Mouse (Mus musculus) hindbrain, postnatal 0 days (tissue): ENCODE results near the gene Gm17490. TPM values are rescaled to one million over a fixed set of nuclear protein-coding genes. Genes with fewer than 3 reads are reported as not detected.

Experiments used
- ATAC-seq: fragments of 200-750 bp; cut with Nextera tagmentation; 2 replicates; pipeline ENCODE4 v1.8.0; 2017; ENCODE audit warnings: mild to moderate bottlenecking, moderate TSS enrichment, moderate library complexity
- DNase-seq: peaks from one replicate; pipeline ENCODE4 v3.0.0-alpha.2; 2015; ENCODE audit warnings: low spot score
- H3K27ac ChIP-seq: fragments of 300-500 bp; sonication (generic); 2 replicates; pipeline ENCODE4 v1.5.1; 2014; ENCODE audit warnings: mild to moderate bottlenecking
- H3K27me3 ChIP-seq: fragments of 300-500 bp; sonication (generic); 2 replicates; pipeline ENCODE4 v1.6.1; 2014; ENCODE audit warnings: low read length, mixed read lengths; ENCODE audit not compliant: insufficient read depth
- H3K36me3 ChIP-seq: fragments of 300-500 bp; sonication (generic); 2 replicates; pipeline ENCODE4 v1.6.1; 2014; ENCODE audit warnings: low read length, mixed read lengths; ENCODE audit not compliant: insufficient read depth
- H3K4me1 ChIP-seq: fragments of 300-500 bp; sonication (generic); 2 replicates; pipeline ENCODE4 v1.6.1; 2014; ENCODE audit warnings: antibody characterized with exemption, low read length, mixed read lengths; ENCODE audit not compliant: insufficient read depth
- H3K4me2 ChIP-seq: fragments of 300-500 bp; sonication (generic); 2 replicates; pipeline ENCODE4 v1.6.1; 2014; ENCODE audit warnings: low read depth, mild to moderate bottlenecking, low read length, moderate library complexity, mixed read lengths
- H3K4me3 ChIP-seq: fragments of 300-500 bp; sonication (generic); 2 replicates; pipeline ENCODE4 v1.5.1; 2014; ENCODE audit warnings: low read length
- H3K9ac ChIP-seq: fragments of 300-500 bp; sonication (generic); replicated peaks from 2 replicates; pipeline ENCODE4 v1.6.1; 2014; ENCODE audit warnings: mild to moderate bottlenecking, low read length, moderate library complexity, mixed read lengths
- H3K9me3 ChIP-seq: fragments of 300-500 bp; sonication (generic); 2 replicates; pipeline ENCODE4 v1.6.1; 2016; ENCODE audit warnings: low read length, mixed read lengths
- CTCF ChIP-seq: IDR thresholded peaks from 2 replicates; pipeline ENCODE4 v1.5.1; 2016; ENCODE audit warnings: antibody characterized with exemption, control low read depth, low read depth
- WGBS: fragments of 180-500 bp; shearing (Covaris S2); extraction: QIAGEN DNeasy Blood & Tissue Kit; methylation state at CpG from one replicate; pipeline ENCODE4 v1.1.7; 2014; 5-methylcytosine and 5-hydroxymethylcytosine counted together
- polyA plus RNA-seq: library from polyadenylated mRNA; unstranded; fragments of >200 nt; fragmentation: Nextera tagmentation; extraction: Ambion mirVana; gene quantifications from 2 replicates; pipeline ENCODE4 v1.2.1, GENCODE M21; 2015
- total RNA-seq: library from RNA; depleted of rRNA; stranded (reverse); fragments of >200 nt; gene quantifications from 2 replicates; pipeline ENCODE4 v1.2.3, GENCODE M21; 2014

Gm17490 gene
- total and polyA plus RNA-seq, 2 experiments from 2014 or later, result not detected

- 84% methylated on average over 3 of the region's 3 CpGs for WGBS
- Histone ChIP-seq H3K36me3 (no peaks in the 10 kb centered on the region), H3K27me3 (no peaks in the 10 kb centered on the region)
These were observed 26.1 kb upstream of the Gm17490 start for GRCm38 (mm10) chr2:11652196-11652595.

GRCm38 (mm10) chr2:11651476-11651875 lies 25.4 kb upstream of the Gm17490 start:
- Histone ChIP-seq H3K27me3 (no peaks in the 10 kb centered on the region), H3K36me3 (no peaks in the 10 kb centered on the region), H3K9me3 (no peaks in the 10 kb centered on the region), H3K4me1 (no peaks in the 10 kb centered on the region), H3K4me3 (no peak overlapping the region), H3K27ac (no peak overlapping the region), H3K4me2 (no peak overlapping the region), H3K9ac (no peak overlapping the region)
- TF ChIP-seq CTCF, result no peak
- DNase-seq (no peak), ATAC-seq (no peak)
- 53% methylated on average over 3 of the region's 3 CpGs for WGBS

More at GRCm38 (mm10) chr2:11652196-11652595, 26.1 kb upstream of the Gm17490 start:
- Histone ChIP-seq H3K9ac (no peak overlapping the region), H3K27ac (no peak overlapping the region), H3K4me2 (no peak overlapping the region), H3K9me3 (no peaks in the 10 kb centered on the region), H3K4me1 (no peaks in the 10 kb centered on the region), H3K4me3 (no peak overlapping the region)
- ATAC-seq (no peak), DNase-seq (no peak)
- TF ChIP-seq CTCF, result no peak

GRCm38 (mm10) chr2:11645297-11645696 lies 19.2 kb upstream of the Gm17490 start:
- H3K27ac ChIP-seq, result no peak overlapping the region
- H3K9me3 ChIP-seq, result no peaks in the 10 kb centered on the region
- H3K36me3 ChIP-seq, result no peaks in the 10 kb centered on the region
- H3K4me2 ChIP-seq, result no peak overlapping the region
- TF ChIP-seq CTCF, result no peak
- H3K4me1 ChIP-seq, result no peaks in the 10 kb centered on the region
- ATAC-seq (no peak), DNase-seq (no peak)
- H3K4me3 ChIP-seq, result no peak overlapping the region
- H3K27me3 ChIP-seq, result no peaks in the 10 kb centered on the region
- WGBS, result 89% methylated on average over 2 of the region's 2 CpGs
- no peak overlapping the region for H3K9ac ChIP-seq

GRCm38 (mm10) chr2:11644057-11644456 lies 18.0 kb upstream of the Gm17490 start:
- no peaks in the 10 kb centered on the region for H3K9me3 ChIP-seq
- H3K36me3 ChIP-seq, result no peaks in the 10 kb centered on the region
- no peak for TF ChIP-seq CTCF
- WGBS, result 70% methylated on average over 1 of the region's 1 CpGs
- no peak for ATAC-seq
- no peak overlapping the region for H3K9ac ChIP-seq
- H3K4me1 ChIP-seq, result no peaks in the 10 kb centered on the region
- no peak overlapping the region for H3K4me2 ChIP-seq
- H3K4me3 ChIP-seq, result no peak overlapping the region
- H3K27me3 ChIP-seq, result no peaks in the 10 kb centered on the region
- no peak overlapping the region for H3K27ac ChIP-seq
- no peak for DNase-seq

GRCm38 (mm10) chr2:11642451-11642941 lies 16.4 kb upstream of the Gm17490 start, which contains the start of gene Il2ra:
Gene Il2ra, plus strand, starts transcription at chr2:11642807.
- Histone ChIP-seq H3K27ac (no peak within 1 kb of the TSS), H3K27me3 (no peaks in the 10 kb centered on the region), H3K4me2 (no peak within 1 kb of the TSS), H3K9ac (no peak within 1 kb of the TSS), H3K36me3 (no peaks in the 10 kb centered on the region), H3K4me1 (no peaks in the 10 kb centered on the region), H3K9me3 (no peaks in the 10 kb centered on the region), H3K4me3 (no peak within 1 kb of the TSS)
- WGBS, result 94% methylated on average over 3 of the region's 3 CpGs
- TF ChIP-seq CTCF, result no peak
- no peak for ATAC-seq
- peak; percentile 8 for DNase-seq

GRCm38 (mm10) chr2:11637115-11637514 lies 11.1 kb upstream of the Gm17490 start:
- Histone ChIP-seq H3K4me2 (no peak overlapping the region), H3K9ac (no peak overlapping the region), H3K27me3 (no peaks in the 10 kb centered on the region), H3K4me1 (no peaks in the 10 kb centered on the region), H3K36me3 (no peaks in the 10 kb centered on the region), H3K9me3 (no peaks in the 10 kb centered on the region), H3K27ac (no peak overlapping the region), H3K4me3 (no peak overlapping the region)
- WGBS, result 83% methylated on average over 1 of the region's 1 CpGs
- ATAC-seq, result no peak
- no peak for TF ChIP-seq CTCF
- no peak for DNase-seq

GRCm38 (mm10) chr2:11636138-11636480 lies 10.0 kb upstream of the Gm17490 start:
- Histone ChIP-seq H3K4me2 (no peak overlapping the region), H3K9me3 (no peaks in the 10 kb centered on the region), H3K27me3 (no peaks in the 10 kb centered on the region), H3K36me3 (no peaks in the 10 kb centered on the region), H3K27ac (no peak overlapping the region), H3K9ac (no peak overlapping the region), H3K4me3 (no peak overlapping the region), H3K4me1 (no peaks in the 10 kb centered on the region)
- DNase-seq (no peak), ATAC-seq (no peak)
- TF ChIP-seq CTCF, result no peak
- 77% methylated on average over 3 of the region's 3 CpGs for WGBS
